Mouse (Mus musculus): ENCODE measurements around the gene B130006D01Rik.

B130006D01Rik gene

DNA sequence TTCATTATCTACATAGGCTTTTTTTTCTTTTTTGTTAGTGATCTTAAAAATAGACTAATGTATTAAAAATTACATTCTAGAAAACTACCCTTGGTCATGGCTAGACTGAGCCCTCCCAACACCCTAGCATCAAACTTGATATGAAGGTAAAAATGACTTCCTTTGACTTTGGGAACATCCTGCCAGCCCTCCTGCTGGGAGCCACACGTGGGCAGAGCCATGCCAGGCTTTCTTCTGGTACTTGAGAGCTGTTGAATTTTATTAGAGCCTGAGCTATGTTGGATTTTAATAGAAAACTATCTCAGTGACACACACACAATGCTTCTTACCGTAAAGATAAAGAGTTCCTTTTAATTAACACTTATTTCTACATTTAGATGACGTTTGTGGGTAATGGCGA lies 23.4 kb downstream of the B130006D01Rik start:
- CTCF ChIA-PET: no interaction called here
- POLR2A ChIA-PET: interaction anchor here in 2 of 4 experiments (0.6 to 1.2 kb wide), 4 partner anchors 9 to 56 kb away, joined by 3 to 4 read pairs (median 3); no protein-coding TSS in a partner anchor

DNA sequence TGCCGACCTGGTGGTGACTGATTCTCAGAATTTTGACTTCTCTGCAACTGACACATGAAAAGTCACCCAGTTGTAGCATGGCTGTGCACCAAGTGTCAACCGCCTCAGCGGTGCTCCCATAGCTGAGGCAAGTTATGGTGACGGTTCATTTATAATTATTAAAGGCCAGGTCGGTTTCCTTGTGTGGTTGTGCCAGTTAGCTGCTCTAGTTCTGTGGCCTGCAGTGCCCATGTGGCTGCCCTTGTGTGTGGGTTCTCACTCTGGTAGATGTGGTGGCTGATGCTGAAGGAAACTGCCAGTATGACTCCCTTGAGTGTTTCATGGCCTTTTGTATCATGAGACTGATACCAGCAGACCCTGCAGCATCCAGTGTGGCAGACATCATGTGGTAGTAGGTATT lies 24.9 kb downstream of the B130006D01Rik start:
- CTCF ChIA-PET: interaction anchor here in 1 of 4 experiments (0.6 kb wide), 1 partner anchor 122 kb away, joined by 8 read pairs; no protein-coding TSS in a partner anchor

DNA sequence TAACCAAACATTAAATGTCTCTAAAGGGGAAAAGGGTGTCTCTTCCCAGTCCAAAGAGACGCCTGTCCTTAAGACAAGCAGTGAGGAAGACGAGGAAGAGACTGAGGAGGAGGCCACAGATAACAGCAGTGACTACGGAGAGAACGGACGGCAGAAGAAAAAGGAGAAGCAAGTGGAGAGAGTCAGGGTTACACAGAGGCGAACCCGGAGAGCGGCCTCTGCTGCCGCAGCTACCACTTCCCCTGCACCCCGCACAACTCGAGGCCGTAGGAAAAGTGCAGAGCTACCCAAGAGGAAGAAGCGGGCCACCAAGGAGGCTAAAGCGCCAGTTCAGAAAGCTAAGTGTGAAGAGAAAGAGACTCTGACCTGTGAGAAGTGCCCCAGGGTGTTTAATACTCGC lies 26.2 kb downstream of the B130006D01Rik start:
- ChIA-PET POLR2A (interaction anchor here in 2 of 4 experiments (0.9 to 1.2 kb wide), 2 partner anchors 12 to 190 kb away, joined by 3 to 6 read pairs; no protein-coding TSS in a partner anchor), CTCF (interaction anchor here in 1 of 4 experiments (0.9 to 1.6 kb wide), 6 partner anchors 10 to 86 kb away, joined by 3 read pairs; no protein-coding TSS in a partner anchor)

More for the DNA sequence above, 24.9 kb downstream of the B130006D01Rik start:
- POLR2A ChIA-PET: no interaction called here

DNA sequence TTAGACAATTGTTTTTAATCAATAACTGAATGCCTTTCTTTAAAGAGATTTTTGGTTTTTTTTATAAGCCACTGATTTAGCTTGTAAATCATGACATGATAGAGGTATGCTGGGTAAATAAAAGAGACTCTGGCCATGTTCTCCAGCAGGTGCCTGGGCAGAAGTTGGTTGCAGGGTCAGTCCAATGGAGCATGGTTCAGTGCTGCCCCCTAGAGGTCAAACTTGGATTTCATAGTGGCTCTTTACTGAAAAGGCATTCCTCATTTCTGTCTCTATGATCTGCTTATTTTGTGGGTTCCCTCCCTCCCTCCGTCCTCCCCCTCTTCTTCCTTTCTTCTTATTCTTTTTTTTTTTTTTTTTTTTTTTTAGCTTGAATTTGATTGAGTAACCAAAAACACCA lies 27.6 kb downstream of the B130006D01Rik start:
- POLR2A ChIA-PET: interaction anchor here in 3 of 4 experiments (0.6 to 1.8 kb wide), 10 partner anchors 20 to 336 kb away, joined by 3 to 6 read pairs (median 3); partner anchors contain the start of gene B130006D01Rik (in 1 of the 3)

DNA sequence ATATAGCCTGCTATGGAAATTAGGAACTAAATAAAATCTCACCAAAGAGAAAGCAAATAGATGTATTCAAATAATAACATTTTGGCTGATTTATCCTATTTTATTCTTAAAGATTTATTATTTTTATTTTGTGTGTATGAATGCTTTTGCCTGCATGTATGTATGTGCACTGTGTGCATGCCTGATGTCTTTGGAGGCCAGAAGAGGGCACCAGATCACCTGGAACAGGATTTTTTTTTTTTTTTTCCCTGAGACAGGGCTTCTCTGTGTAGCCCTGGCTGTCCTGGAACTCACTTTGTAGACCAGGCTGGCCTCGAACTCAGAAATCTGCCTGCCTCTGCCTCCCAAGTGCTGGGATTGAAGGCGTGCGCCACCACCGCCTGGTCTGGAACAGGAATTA lies 31.8 kb downstream of the B130006D01Rik start:
- CTCF ChIA-PET: interaction anchor here in 1 of 4 experiments (1.2 kb wide), 1 partner anchor 9 kb away, joined by 3 read pairs; no protein-coding TSS in a partner anchor
- POLR2A ChIA-PET: interaction anchor here in 2 of 4 experiments (0.6 to 1.3 kb wide), 6 partner anchors 9 to 1238 kb away, joined by 3 to 7 read pairs (median 4); no protein-coding TSS in a partner anchor

More for the DNA sequence above, 27.6 kb downstream of the B130006D01Rik start:
- CTCF ChIA-PET: interaction anchor here (0.5 to 1.4 kb wide), 29 partner anchors 9 to 492 kb away, joined by 3 to 9 read pairs (median 3); partner anchors contain the start of genes Atp5g1 (in 1 of the 4) and B130006D01Rik (in 1 of the 4)

DNA sequence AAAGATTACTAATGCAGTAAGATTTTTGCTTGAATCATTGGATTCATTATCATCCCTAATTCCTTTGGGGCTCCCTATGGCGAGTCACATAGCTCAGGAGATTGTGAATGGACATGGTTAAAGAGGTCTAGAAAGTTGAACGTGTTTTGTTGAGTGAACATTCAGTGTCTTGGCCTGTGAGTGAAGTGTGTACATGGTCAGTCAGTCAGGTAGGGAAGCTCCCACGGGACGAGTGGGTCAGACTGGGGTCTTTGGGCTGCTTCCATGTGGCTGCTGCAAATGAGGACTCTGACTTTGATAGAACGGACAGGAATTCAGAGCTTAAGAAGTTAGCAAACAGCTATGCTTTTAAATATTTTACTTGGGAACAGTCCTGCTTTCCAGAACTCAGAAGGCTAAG lies 37.1 kb downstream of the B130006D01Rik start:
- ChIA-PET CTCF (interaction anchor here in 3 of 4 experiments (0.6 to 1.0 kb wide), 3 partner anchors 9 to 1453 kb away, joined by 3 to 5 read pairs (median 3); no protein-coding TSS in a partner anchor), POLR2A (interaction anchor here in 3 of 4 experiments (0.6 to 1.2 kb wide), 3 partner anchors 12 to 94 kb away, joined by 3 to 6 read pairs (median 3); partner anchors contain the start of gene Phb (in 1 of the 3))

DNA sequence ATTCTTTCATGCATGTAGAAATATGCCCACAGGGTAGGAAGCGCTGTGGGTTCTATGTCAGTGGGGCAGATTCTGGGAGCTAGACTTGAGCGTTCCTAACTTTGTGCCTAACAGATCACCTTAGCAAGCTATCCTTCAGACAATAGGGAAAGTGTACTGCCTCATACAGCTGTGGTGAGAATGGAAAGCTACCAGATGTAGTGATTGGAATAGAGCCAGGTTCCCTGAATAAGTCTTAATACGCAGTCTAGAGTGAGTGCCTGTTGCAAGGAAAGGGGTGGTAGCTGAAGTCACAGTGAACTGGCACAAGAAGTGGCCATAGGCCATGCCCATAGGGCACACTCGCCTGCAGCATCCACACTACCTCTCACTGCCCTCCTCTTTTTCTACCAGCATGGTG lies 39.6 kb downstream of the B130006D01Rik start:
- CTCF ChIA-PET: interaction anchor here in 2 of 4 experiments (0.6 to 2.0 kb wide), 2 partner anchors 12 to 130 kb away, joined by 3 to 9 read pairs; no protein-coding TSS in a partner anchor
- POLR2A ChIA-PET: interaction anchor here in 2 of 4 experiments (1.1 to 1.4 kb wide), 3 partner anchors 9 to 18 kb away, joined by 3 to 4 read pairs (median 4); no protein-coding TSS in a partner anchor

DNA sequence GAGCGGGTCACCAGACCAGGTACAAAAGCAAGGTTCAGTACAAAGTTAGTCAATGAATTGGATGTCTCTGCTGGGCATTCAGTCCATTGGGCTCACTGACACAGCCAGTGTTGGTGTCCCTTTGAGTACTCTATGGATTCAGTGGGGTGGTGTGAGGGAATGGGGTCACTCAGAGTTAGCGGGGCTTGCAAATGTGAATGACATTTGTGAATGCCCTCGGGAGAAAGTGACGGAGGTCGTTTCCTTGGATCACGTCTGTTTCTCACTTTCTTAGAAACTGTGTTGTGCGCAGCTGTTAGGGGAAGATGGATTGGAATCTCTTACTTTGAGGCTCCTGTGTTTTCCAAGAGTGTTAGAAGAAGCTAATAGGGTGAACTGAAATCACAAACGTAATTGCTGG lies 41.4 kb downstream of the B130006D01Rik start:
- CTCF ChIA-PET: interaction anchor here in 3 of 4 experiments (0.5 to 0.9 kb wide), 4 partner anchors 9 to 341 kb away, joined by 3 to 4 read pairs (median 3); no protein-coding TSS in a partner anchor
- POLR2A ChIA-PET: interaction anchor here in 2 of 4 experiments (0.6 to 1.5 kb wide), 7 partner anchors 8 to 102 kb away, joined by 3 to 5 read pairs (median 4); no protein-coding TSS in a partner anchor

DNA sequence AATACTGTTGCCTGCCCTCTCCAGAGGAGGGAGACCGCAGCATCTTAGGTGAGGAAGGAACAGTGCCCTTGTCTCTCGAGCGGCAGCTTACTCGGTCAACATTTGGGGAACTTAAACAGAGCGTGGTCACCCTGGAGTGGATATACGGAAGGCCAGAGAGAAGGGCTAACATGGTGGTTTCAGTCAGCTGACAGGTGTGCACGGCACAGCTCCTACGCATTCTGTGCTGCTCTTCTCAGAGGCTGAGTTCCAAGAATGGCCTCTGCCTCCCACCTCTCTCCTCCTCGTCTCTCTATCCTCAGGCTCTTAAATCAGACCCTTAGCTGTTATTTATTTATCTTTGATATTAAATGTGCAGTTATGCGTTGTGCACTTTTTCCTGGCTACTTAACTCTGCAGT lies 41.9 kb downstream of the B130006D01Rik start:
- ChIA-PET POLR2A (interaction anchor here in 3 of 4 experiments (0.5 to 1.6 kb wide), 7 partner anchors 8 to 101 kb away, joined by 3 to 4 read pairs (median 3); no protein-coding TSS in a partner anchor), CTCF (interaction anchor here in 2 of 4 experiments (0.5 to 0.9 kb wide), 2 partner anchors 14 kb away, joined by 3 to 4 read pairs; no protein-coding TSS in a partner anchor)

DNA sequence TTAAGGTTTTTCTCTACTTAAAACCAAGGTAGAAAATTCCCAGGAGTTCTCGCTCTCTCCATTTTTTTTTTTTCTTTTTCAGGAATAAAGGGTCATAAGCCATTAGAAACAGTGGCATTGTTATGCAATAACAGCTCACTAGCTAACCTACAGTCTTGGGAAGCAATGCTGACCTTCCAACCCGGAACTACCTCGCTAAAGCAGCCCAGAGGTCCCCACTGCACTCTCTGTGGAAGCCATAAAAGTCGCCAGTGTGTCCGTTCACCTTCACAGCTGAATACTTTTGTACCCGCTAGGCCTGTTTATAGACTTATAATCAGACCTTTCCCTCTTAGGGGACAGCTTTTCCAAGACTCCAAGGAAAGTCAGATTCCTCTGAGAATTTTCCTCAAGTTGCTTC lies 44.9 kb downstream of the B130006D01Rik start:
- CTCF ChIA-PET: interaction anchor here (0.6 to 3.9 kb wide), 13 partner anchors 10 to 1044 kb away, joined by 3 to 21 read pairs (median 4); partner anchors contain the start of gene Slc35b1 (in 1 of the 4)

DNA sequence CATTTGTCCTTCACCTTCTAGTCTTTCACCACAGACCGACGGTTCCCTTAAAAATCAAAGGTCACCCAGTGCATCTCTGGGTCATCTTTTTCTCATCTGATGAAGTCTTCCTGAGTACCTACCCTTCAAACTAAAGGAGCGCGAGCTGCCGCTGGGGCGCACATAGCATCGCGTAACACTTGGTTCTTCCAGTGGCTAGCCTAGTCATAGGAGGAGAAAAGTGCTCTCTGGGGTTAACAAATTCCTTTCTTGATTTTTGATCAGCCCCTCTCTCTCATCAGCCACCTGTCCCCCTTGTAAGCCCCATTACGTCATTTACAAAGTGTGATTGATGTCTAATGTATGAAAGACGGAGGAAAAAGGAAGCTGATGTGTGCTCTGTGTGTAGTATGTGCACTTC lies 45.8 kb downstream of the B130006D01Rik start:
- CTCF ChIA-PET: interaction anchor here (0.6 to 3.9 kb wide), 15 partner anchors 9 to 983 kb away, joined by 3 to 21 read pairs (median 4); no protein-coding TSS in a partner anchor
- POLR2A ChIA-PET: interaction anchor here in 3 of 4 experiments (0.5 to 3.5 kb wide), 17 partner anchors 9 to 1193 kb away, joined by 3 to 23 read pairs (median 4); partner anchors contain the start of genes Abi3 (in 1 of the 3), Atp5g1 (in 1 of the 3) and Phospho1 (in 1 of the 3)

More for the DNA sequence above, 44.9 kb downstream of the B130006D01Rik start:
- POLR2A ChIA-PET: interaction anchor here in 3 of 4 experiments (0.6 to 3.5 kb wide), 17 partner anchors 9 to 472 kb away, joined by 3 to 23 read pairs (median 4); partner anchors contain the start of genes Abi3 (in 1 of the 3) and Atp5g1 (in 1 of the 3)

DNA sequence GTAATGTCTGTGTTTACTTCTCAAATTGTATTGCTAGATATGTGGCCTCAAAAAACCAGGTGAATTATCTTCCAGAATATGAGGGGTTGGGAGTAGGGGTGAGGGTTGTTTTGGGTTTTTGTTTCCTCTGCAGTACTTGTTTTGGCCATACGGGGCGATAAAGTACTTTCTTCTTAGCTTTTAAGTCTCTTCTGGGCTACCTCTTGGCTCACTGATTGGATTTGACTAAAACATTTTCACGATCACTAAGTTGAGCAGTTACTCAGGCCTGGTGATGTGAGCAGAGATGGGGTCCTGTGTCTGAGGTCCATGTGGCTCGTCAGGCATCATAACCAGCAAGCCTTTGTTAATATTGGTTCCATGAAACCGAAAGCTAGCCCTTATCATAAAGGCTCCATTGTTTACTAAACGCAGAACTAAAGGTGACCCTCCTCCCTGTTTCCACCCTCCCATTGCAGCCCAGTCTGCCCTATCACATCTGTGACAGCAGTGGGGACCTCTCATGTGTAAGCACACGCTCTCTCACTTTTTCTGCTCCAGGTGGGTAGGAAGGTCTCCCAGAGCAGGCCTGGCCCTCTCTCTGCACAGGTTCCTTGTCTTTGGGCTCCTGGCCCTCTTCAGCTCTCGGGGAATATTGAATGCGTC lies 47.5 kb downstream of the B130006D01Rik start:
- CTCF ChIA-PET: interaction anchor here (0.5 to 3.9 kb wide), 17 partner anchors 8 to 875 kb away, joined by 3 to 21 read pairs (median 4); partner anchors contain the start of gene B130006D01Rik (in 1 of the 4)
- POLR2A ChIA-PET: interaction anchor here (0.6 to 3.1 kb wide), 19 partner anchors 8 to 461 kb away, joined by 3 to 12 read pairs (median 3); partner anchors contain the start of genes Kat7 (in 1 of the 4), Phb (in 1 of the 4) and Spop (in 1 of the 4)

DNA sequence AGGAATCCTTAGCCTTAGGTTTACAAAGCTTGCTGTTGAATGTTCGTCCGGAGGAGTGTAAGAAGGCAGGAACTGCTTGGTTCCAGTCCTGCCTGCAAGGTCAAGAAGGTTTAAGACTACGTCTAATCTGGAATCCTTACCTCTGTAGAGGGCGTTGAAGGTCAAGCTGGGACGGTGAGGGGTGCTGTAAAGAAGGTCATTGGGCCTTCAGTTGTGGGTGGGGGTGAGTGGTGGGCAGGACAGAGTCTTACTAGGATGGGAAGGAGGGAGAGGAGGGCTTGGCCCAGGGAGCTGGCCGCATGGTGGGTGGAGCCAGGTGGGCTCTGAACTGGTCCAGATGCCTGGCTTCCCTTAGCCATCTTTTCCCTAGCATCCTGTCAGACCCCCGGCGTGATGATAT lies 48.3 kb downstream of the B130006D01Rik start:
- ChIA-PET POLR2A (interaction anchor here (0.5 to 3.1 kb wide), 15 partner anchors 9 to 263 kb away, joined by 3 to 12 read pairs (median 3); partner anchors contain the start of gene Phb (in 1 of the 4)), CTCF (interaction anchor here in 3 of 4 experiments (0.9 to 1.5 kb wide), 4 partner anchors 20 to 132 kb away, joined by 3 to 4 read pairs (median 3); no protein-coding TSS in a partner anchor)

DNA sequence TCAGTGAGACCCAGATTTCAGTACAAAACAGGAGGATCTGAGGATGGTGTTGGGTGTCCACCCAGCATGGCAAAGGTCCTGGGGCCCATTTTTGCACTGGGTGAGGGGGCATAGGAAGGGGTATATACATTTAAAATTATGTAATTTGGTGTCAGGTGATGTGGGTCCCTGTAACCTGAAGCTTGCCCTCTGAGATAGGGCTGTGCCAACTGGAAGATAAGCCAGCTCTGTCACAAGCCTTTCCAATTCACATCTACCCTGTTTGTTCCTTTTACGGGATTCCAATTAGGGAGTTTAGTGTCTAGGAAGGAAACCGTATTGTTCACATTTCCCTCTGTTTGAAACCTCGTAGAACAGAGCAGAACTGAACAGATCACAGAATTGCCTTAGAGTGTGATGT lies 49.9 kb downstream of the B130006D01Rik start:
- CTCF ChIA-PET: interaction anchor here in 3 of 4 experiments (0.5 to 1.2 kb wide), 6 partner anchors 13 to 1349 kb away, joined by 3 to 4 read pairs (median 3); no protein-coding TSS in a partner anchor
- POLR2A ChIA-PET: interaction anchor here in 3 of 4 experiments (0.6 to 3.3 kb wide), 23 partner anchors 8 to 436 kb away, joined by 3 to 13 read pairs (median 3); partner anchors contain the start of genes Fam117a (in 1 of the 3) and Phospho1 (in 1 of the 3)

All from embryonic stem cell, embryonic (primary cell).